Mouse (Mus musculus) right cerebral cortex, postnatal 25 days (tissue): ENCODE measurements at regions not wholly inside any gene's neighbourhood (a gene's known extent, or its start where the extent isn't known, plus 50 kb on each side); places are given as distances from the start of the nearest gene placed in this dataset.
"Not testable (repeated sequence)": the region's sequence is repeated elsewhere in the genome, so short reads cannot be mapped to it uniquely, and the experiment has no call there.

ENCODE experiments used
- DNase-seq: peaks from one replicate; pipeline ENCODE4 v3.0.0; 2022

DNA sequence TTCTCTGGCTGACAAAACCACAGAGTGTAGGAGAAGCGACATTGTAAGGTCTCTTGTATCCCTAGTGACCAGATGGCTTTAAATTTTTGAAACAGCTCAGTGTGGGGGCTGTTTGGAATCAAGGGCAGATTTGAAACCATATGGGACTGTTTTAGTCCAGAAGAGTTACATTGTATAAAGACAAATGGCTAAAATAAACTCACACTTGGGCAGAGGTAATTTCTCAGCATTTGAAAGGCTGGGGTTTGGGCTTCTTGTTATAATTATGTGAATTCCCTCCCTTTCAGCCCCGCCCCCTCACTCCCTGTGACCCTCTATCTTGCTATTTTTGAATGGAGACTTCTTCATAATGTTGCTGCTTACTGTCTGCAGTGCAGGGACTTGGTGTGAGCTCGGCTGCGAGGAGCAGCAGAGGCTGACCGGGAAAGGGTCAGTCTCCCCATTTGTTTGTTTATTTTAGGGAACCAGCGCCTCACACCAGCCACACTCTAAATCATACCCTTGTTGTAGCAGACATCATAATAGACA lies 344.0 kb upstream of the Nova1 start:
- no peak for DNase-seq

DNA sequence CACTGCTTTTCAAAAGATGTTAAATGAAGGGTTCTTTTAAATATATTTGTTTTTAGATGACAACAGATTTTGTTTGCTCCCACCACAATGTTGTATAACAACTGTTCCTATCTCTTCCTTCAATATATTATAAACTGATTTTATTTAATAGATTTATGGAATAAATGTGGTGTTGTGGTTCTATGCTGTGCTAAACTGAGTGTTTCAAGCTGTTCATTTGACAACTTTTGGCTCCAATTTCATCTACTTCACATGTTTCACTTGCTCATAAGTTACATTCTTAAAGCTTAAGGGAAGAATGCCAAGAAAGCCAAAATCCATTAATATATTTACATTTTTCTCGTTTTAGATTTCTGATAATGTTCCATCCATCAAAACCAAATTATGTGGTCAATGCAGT lies 341.9 kb upstream of the Nova1 start:
- no peak for DNase-seq

DNA sequence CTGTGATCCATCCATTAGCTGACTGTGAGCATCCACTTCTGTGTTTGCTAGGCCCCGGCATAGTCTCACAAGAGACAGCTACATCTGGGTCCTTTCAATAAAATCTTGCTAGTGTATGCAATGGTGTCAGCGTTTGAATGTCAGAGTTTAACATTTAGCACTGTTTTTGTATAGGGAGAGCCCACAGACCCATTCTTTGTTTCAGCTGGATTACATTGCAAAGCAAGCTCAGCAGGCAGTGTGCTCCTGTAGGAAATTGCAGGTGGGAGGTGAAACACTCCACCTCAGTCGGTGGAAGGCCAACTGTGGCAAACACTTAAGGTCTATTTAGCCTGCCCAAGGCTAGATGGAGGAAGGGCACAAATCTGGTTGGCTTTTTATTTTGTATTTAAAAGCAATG lies 337.2 kb upstream of the Nova1 start:
- not testable (repeated sequence) for DNase-seq

DNA sequence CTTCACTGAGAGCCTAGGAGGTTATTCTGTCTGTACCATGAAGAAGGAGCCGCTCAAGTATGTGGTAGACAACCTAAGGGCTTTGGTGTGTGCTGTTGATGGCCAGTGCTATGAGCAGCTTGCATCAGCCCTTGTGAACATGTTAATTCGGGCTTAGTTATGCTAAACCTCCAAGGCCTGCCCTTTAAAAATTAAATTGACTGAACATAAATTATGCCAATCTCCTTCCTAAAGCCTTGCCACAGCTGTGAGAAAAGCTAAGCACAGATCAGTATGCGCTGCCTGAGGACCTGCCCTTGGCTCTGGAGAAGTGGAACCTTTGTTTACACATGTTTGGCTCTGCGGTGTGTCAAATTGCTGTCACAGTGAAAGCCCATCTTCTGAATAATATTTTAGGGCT lies 321.9 kb upstream of the Nova1 start:
- DNase-seq: no peak

DNA sequence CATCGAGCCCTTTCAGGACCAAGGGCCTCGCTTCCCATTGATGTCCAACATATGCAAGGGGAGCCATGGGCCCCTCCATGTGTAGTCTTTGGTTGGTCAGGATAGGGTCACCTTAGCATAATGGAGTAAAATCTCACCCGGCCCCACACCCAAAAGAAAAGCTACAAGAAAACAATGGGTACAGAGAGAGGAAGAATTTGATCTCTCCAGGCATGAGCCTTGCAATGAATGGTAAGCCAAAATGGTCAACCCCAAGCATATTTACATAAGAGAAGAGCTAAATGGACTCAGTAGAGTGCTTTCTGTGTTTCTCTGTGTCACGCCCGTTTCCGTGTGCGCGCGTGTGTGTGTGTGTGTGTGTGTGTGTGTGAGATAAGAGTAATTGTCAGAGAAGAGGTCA lies 311.1 kb upstream of the Nova1 start:
- no peak for DNase-seq

DNA sequence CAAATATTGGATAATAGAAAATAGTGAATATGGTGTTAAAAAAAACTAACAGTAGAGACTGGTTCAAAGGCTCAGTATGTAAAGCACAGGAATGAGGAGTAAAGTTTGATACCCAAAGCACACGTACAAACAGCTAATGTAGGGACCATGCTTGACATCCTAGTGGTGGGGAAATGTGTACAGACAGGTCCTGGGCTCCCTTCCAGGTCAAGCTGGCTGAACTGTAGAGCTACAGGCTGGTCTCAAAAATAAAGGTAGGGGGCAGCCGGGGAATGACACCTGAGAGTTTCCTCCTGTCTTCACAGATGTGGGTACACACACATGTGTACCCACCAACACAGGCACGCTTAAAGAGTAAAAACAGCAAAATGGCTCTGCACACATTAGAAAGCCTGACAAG lies 309.9 kb upstream of the Nova1 start:
- no peak for DNase-seq

DNA sequence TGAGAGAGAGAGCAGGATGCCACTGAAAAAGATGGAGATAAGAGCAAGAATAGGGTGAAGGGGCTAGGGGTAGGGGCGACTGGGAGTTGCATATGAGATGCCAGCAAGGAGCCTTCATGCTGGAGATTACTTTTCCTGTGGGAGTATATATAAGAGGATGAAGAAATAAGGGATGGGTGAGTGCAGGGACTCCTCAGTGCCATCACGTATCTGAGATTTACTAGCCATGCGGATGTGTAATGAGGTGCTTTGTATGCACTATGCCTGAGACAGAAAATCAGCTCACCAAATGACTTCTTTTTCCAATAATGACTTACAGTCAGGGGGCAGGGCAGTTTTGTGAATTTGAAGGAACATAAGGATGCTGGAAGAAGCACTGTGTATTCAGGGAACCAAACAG lies 302.7 kb upstream of the Nova1 start:
- no peak for DNase-seq

DNA sequence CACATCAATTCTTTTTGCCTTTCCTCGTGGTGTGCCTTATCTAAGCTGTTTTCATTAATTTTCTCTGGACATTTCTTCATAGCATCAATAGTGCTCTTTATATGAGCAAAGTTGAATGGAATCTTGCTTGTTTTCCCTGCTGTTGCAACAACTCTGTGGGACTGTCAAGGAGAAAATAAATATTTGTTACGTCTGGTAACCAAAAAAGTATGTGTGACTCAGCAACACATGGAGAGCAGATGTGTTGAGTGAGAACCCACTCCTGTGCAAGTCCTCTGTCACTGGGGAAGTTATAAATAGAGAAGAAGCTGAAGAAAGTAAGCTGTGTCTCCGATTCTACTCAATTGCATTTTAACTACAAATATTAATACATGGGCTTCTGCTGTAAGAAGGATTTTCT lies 298.8 kb upstream of the Nova1 start:
- no peak for DNase-seq

DNA sequence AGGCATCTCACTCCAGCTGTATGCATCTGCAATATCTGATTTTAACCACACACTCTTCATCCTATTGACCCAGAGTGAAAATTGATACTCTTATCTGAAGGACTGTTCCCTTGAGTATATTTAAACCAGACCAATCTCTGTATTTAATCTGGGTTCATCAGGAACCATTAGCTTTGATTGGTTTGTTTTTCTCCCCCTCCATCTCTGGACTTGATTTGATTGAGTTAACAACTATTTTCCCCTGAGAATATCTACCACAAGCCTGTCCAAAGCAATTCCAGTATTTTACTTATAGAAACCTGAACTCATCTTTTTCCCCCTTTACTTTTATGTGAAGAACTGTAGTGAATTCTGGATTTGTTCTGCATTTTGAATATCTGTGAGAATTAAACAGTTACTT lies 270.5 kb upstream of the Nova1 start:
- no peak for DNase-seq

DNA sequence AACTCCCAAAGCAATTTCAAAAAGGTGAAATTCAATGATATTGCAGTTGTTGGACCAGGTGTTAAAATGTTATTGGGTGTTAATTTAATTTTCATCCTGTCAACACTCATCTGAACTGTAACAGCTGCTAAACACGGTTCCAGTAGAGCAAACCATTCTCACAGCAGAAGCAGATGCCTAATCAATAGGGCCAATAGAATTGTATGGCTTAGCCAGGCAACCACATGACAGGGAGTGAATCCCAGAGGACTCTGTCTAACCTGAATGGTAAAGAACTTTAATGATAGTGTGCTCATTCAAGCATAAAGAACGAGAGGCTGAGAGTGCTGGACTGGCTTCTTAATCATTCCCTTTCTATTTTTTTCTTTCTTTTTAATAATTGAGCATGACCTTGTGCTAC lies 256.2 kb upstream of the Nova1 start:
- DNase-seq: no peak

DNA sequence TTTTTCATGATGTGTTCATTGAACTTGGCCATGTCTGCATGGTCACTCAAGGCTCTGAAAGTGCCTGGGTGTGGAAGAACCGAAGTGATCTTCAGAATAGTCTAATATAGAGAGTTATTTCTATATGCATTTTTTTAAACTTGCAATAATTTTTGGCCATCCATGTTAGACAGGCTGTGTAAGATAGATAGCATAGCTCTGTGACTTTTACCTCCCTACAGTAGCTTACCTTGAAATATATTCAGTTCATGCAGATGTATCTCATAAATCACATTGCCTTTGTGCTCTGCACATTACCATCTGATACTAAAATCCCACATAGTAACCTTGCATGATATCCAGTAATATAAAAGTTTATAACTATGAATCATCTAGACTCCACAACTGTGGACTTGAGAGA lies 233.7 kb upstream of the Nova1 start:
- no peak for DNase-seq

DNA sequence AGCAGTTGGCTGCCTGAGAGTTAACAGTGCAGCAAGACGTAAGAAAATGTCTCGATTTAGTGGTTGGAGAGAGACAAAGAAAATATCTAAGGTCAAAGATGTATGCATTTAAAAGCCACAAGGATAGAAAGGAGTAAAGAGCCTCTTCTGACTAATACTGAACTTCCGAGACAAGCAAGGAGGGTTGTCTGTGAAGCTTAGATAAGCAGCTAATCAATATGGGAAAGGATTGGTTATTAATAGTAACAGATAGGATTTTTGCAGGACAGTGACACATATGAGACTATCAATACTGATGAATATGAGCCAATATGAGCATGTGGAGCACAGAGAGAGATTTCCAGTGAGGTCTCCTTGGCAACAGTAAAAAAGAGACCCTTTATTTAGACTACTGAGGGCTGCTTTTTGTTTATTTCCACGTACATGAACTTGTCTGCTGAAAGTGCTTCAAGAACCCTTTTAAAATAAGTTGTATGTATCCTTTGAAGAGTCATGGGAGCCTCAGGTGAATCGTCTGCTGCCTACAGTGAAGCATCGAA lies 202.2 kb upstream of the Nova1 start:
- no peak for DNase-seq

DNA sequence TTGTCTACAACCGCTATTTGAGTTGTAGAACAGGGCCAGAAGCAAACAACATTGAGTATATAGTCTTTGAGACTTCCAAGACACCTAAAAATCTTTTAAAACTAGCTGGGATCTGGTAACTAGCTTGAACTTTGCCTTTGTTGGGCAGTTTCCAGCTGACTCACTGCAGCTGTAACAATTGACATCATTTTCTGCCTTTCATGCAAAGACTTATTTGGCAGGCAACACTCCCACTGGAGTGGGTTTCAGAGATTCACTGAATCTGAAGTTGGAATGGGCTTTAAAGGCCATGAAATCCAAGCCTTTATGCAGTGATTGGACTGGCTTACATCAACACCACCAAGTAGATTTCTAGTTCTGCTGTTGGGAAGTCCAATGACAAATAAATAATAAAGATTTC lies 173.6 kb upstream of the Nova1 start:
- DNase-seq: no peak

DNA sequence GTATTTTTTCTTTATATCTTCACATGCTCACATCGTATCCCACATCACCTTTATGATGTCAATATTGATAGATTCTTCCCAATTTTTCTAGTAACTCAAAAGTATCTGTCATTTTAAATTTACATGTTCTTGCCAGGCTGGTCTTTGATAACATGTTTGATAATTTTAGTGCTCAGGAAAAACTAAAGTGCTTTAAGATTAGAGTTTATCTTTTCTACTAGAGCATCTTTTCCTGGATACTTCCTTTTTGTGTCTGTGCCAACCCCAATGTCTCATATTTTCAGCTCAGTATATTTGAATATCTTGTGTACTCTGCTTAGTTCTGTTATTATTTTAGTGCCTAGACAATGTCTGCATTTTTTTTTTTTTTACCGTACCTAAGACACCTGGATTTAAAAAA lies 170.2 kb upstream of the Nova1 start:
- DNase-seq: no peak

DNA sequence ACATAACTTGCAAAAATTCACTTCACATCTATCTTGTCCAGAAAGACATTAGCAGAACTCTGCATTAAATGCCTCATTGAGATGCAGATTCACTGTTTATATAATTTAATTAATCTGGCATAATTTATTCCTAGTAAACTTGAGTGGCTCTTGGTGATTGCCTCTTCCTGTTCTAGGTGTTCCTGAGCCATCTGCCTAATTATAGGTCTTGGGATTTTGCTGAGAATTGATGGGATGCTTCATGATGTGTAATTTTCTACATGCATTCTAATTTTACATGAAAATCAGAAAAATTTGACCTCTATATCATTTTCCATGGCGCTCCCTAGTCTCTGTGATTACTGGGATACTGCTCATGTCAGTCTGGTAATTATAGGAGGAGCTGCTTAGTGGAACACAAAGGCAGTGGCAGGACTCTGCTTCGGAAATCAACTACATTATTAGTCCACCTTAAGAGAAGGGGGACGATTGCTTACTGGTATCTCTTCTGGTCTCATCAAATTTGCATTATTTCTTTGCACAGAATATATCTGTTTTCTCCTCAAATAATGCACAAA lies 131.6 kb upstream of the Nova1 start:
- no peak for DNase-seq

DNA sequence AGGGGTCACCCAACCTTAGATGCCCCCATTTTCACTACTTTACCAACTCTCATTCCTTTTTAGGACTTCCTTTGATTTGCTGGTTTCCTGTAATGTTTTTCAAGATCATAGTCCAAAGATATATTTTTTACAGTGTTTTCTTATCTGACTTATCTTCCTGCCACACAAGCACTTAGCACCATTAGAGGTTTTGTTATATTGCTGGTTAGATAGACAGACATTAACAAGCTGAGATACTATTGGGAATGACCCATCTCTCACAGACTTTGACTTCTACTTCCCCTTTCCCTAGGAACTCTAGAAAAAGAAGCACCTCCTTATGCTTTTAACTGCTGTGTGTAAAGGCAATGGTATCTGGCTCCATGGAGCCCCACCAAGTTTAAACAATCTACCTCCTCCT lies 127.0 kb upstream of the Nova1 start:
- no peak for DNase-seq

DNA sequence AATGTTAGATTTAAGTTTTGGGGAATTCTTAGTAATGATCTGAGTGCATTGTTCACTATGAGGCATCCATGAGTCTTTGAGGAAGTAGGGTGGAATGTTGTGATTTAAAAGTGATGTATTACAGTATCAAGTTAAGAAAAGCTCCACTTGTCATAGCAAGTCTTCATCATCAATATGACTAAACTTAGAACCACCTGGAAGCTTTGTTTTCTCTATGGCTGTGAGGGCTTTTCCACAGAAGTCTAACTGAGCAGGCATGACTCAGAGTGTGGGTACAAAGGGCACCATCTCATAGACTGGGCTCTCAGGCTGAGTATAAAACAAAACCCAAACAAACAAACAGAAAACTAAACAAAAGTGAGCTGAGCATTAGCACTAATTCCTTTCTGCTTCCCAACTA lies 112.4 kb upstream of the Nova1 start:
- no peak for DNase-seq

DNA sequence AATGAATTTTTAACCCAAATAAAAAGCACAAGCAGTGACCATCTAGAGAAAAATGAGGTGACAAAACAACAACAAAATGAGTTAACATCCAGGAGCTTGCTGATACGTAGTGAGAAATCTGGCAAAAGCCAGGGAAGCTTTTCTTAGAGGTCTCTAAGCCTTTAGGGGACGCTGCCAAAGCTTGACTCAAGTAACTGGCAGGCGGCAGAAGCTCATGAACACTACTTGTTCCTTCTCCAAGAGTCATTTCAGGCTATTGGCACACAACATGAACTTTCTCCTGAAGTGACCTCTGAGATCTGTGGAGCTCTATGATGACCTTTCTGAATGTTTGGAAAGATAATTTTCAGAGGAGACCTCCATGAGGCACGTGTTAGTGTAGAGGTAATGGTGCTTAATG lies 98.6 kb upstream of the Nova1 start:
- DNase-seq: no peak

DNA sequence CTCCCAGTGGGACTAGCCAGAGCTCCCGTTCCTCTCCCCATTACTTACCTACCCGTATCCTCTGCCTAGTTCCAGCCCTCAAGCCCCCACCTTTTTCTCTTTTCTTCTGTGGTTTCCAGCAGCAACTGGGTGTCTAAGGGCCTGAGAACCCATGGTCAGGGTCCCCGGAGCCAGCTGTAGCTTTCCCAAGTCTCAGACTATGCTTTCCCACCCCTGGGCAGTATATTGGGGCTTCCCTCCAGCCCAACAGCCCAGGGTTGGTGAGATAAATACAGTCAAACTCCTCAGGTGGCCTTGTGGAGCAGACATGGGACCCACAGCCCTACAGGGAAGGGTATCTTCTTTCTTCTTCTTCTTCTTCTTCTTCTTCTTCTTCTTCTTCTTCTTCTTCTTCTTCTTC lies 59.4 kb upstream of the Nova1 start:
- DNase-seq: no peak

DNA sequence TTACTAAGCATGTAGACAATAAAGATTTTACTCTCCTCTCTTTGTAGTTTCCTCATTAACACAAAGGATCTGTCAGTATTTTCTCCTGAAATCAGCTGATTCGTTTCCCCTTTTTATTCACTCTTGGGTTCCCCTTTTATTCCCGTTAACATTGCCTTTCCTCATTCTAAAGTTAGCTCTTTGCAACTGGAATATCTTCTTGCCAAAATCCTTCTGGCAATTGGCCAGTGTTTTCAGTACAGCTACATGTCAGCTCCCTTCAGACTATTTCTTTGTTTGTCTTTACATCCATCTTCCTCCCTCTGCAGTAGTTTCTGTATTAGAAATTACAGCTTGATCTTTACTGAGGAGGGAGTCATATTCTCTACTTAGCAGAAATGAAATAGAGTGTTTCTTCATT lies 51.4 kb upstream of the Nova1 start:
- no peak for DNase-seq
